9 mouse cellular contexts compared by ENCODE assay signal in the genomic region with DNA sequence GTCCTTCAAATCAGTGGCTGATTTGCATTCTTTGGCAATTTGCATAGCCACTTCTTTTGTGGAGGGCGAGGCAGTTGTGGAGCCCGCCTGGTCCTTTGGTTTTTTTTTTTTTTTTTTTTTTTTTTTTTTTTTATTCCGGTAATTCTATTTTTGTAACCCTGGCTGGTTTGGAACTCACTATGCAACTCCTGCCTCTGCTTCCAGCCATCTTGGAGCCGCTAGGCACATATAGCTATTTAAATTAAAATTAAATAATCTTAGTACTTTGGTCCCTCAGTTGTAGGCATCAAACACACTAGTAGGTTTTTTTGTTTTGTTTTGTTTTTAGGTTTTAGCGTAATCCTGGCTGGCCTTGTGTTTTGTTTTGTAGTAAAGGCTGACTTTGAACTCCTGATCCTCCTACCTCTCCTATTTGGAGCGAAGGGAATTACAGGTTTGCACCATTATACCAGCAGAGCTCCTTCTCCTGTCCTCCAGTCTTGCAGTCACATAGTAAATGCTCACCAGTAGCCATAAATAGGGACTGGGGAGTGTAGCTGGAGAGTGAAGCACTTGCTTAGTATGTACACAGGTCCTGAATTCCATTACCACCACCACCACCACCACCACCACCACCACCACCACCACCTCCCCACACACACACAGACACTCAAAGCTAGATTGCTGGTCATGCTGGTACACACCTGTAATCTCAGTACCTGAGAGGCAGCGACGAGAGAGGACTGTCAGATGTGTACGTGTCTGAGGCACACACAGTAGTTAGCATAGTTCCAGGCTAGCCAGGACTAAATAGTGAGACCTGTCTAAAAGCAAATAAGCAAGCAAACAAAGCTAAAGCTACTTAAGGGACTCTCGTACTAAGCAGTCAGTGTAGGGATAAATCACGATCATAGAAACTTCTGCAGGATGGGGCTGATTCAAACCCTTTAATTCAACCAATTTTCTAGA. TPM values are rescaled to one million over a fixed set of nuclear protein-coding genes. Genes with fewer than 3 reads are reported as not detected.
DNase-seq lines count a peak whose midpoint lies in the region; ATAC-seq and TF ChIP-seq lines count a peak whose summit lies in the region.
"Had no signal": no experiment of that assay in that cellular context is flagged by ENCODE, and none has a peak within 500 bp of the region (broad histone marks: within the 10 kb centered on the region; RNA-seq: fewer than 3 reads in every experiment).

No protein-coding gene starts in this region.

- DNase-seq in heart, postnatal 14 days = no peak
- DNase-seq in ZHBTc4 (ENCODE audit: low read depth, low spot score) = peak; percentile 58
- DNase-seq in ovary, postnatal 10 days (ENCODE audit: low spot score) = no peak
- DNase-seq in thymus, adult 2 months = no peak
- DNase-seq in spleen, adult 12 weeks (ENCODE audit: low spot score) = no peak
- DNase-seq: cerebellum, adult 9-10 months had no signal

- no peak for TF ChIP-seq CTCF in thymus, adult 2 months (IDR thresholded peaks at IDR 0.05; ENCODE audit: borderline replicate concordance, control insufficient read depth, extremely low read depth, insufficient read depth, low read length, poor library complexity)

- peaks cover 11% of the 10 kb centered on the region for H3K4me1 ChIP-seq in heart, embryonic 16.5 days (ENCODE audit: control insufficient read depth, insufficient read depth, low read length)
- H3K4me1 ChIP-seq in hindbrain, embryonic 12.5 days = peaks cover 22% of the 10 kb centered on the region
- peaks cover 24% of the 10 kb centered on the region for H3K4me1 ChIP-seq in midbrain, embryonic 12.5 days
- no peaks in the 10 kb centered on the region for H3K4me1 ChIP-seq in thymus, adult 2 months (replicated peaks; ENCODE audit: control insufficient read depth, insufficient read depth, low read length)

- no peaks in the 10 kb centered on the region for H3K27me3 ChIP-seq in heart, embryonic 16.5 days (ENCODE audit: control insufficient read depth, insufficient read depth, low read length)
- no peaks in the 10 kb centered on the region for H3K27me3 ChIP-seq in hindbrain, embryonic 12.5 days
- no peaks in the 10 kb centered on the region for H3K27me3 ChIP-seq in midbrain, embryonic 12.5 days
- no peaks in the 10 kb centered on the region for H3K27me3 ChIP-seq in thymus, adult 2 months (ENCODE audit: control insufficient read depth, insufficient read depth, low read length)

- peaks cover 6% of the 10 kb centered on the region; the same call in 1 of the 2 replicates for H3K9me3 ChIP-seq in heart, embryonic 16.5 days (replicated peaks; ENCODE audit: control insufficient read depth, low read length)
- no peaks in the 10 kb centered on the region for H3K9me3 ChIP-seq in hindbrain, embryonic 12.5 days (replicated peaks)
- no peaks in the 10 kb centered on the region for H3K9me3 ChIP-seq in midbrain, embryonic 12.5 days

- TF ChIP-seq POLR2A in thymus, adult 2 months (IDR thresholded peaks at IDR 0.05; ENCODE audit: control insufficient read depth, extremely low read depth, insufficient read depth, low read length, poor library complexity) = no peak

- peak overlapping the region; percentile 51 for H3K27ac ChIP-seq in heart, embryonic 16.5 days (ENCODE audit: low read length)
- H3K27ac ChIP-seq in hindbrain, embryonic 12.5 days = peak overlapping the region; percentile 95
- peak overlapping the region; percentile 98 for H3K27ac ChIP-seq in midbrain, embryonic 12.5 days (replicated peaks)
- no peak overlapping the region for H3K27ac ChIP-seq in thymus, adult 2 months (ENCODE audit: control insufficient read depth, insufficient read depth, low read length)

- no peaks in the 10 kb centered on the region for H3K36me3 ChIP-seq in heart, embryonic 16.5 days (ENCODE audit: control insufficient read depth, insufficient read depth)
- no peaks in the 10 kb centered on the region for H3K36me3 ChIP-seq in hindbrain, embryonic 12.5 days
- H3K36me3 ChIP-seq in midbrain, embryonic 12.5 days = no peaks in the 10 kb centered on the region
- no peaks in the 10 kb centered on the region for H3K36me3 ChIP-seq in thymus, adult 2 months (ENCODE audit: control insufficient read depth, insufficient read depth, low read length)

- no peak for ATAC-seq in heart, embryonic 16.5 days (replicated peaks; ENCODE audit: extremely low read depth, insufficient read depth, low FRiP score)
- ATAC-seq in hindbrain, embryonic 12.5 days (ENCODE audit: low FRiP score) = no peak
- no peak for ATAC-seq in midbrain, embryonic 12.5 days (ENCODE audit: low FRiP score, low read depth)

- H3K9ac ChIP-seq in heart, embryonic 16.5 days (ENCODE audit: low read length) = peak overlapping the region; percentile 82
- H3K9ac ChIP-seq in hindbrain, embryonic 12.5 days = peak overlapping the region; percentile 66
- H3K9ac ChIP-seq in midbrain, embryonic 12.5 days (replicated peaks) = peak overlapping the region; percentile 63

- intact Hi-C loops in heart, postnatal 14 days (cut with DNase I) = no loop called here

- H3K4me2 ChIP-seq in heart, embryonic 16.5 days (ENCODE audit: low read depth, low read length) = peak overlapping the region; percentile 70
- peak overlapping the region; percentile 60 for H3K4me2 ChIP-seq in hindbrain, embryonic 12.5 days (replicated peaks)
- H3K4me2 ChIP-seq in midbrain, embryonic 12.5 days (replicated peaks) = peak overlapping the region; percentile 58

- WGBS in heart, embryonic 16.5 days = 53% methylated on average over 11 of the region's 11 CpGs
- 28% methylated on average over 11 of the region's 11 CpGs for WGBS in hindbrain, embryonic 12.5 days
- 21% methylated on average over 11 of the region's 11 CpGs for WGBS in midbrain, embryonic 12.5 days
- WGBS in thymus, adult 2 months = 87% methylated on average over 11 of the region's 11 CpGs

- H3K4me3 ChIP-seq in heart, embryonic 16.5 days (ENCODE audit: low read length) = peak overlapping the region; percentile 49
- H3K4me3 ChIP-seq in hindbrain, embryonic 12.5 days = peak overlapping the region; percentile 36
- H3K4me3 ChIP-seq in midbrain, embryonic 12.5 days = peak overlapping the region; percentile 37
- no peak overlapping the region for H3K4me3 ChIP-seq in thymus, adult 2 months (ENCODE audit: control insufficient read depth, insufficient read depth, low read length)

RNA-seq across cellular contexts. Expression of a gene that starts 9.1 kb away (rescaled TPM):
- 28.5 and 29.7 TPM in 2 replicates for polyA plus RNA-seq in heart, embryonic 16.5 days (2015; fragmentation: Nextera tagmentation; extraction: Ambion mirVana)
- total RNA-seq in heart, postnatal 14 days (2021) = 10 to 100 TPM; 21.4 to 21.7 TPM
- 68.0 and 77.3 TPM in 2 replicates for polyA plus RNA-seq in hindbrain, embryonic 12.5 days (2016; fragmentation: Nextera tagmentation; extraction: Ambion mirVana)
- polyA plus RNA-seq in midbrain, embryonic 12.5 days (2016; fragmentation: Nextera tagmentation; extraction: Ambion mirVana) = 91.8 and 94.9 TPM in 2 replicates
- polyA plus RNA-seq in thymus, adult 2 months (2012; rRNA removed) = 27.6 and 30.1 TPM in 2 replicates

RNA-seq across cellular contexts. Expression of a gene that starts 19.3 kb away (rescaled TPM):
- polyA plus RNA-seq in heart, embryonic 16.5 days (2015; fragmentation: Nextera tagmentation; extraction: Ambion mirVana) = 57.8 and 61.8 TPM in 2 replicates
- total RNA-seq in heart, postnatal 14 days (2021) = 10 to 100 TPM; 91.4 to 98.7 TPM
- polyA plus RNA-seq in hindbrain, embryonic 12.5 days (2016; fragmentation: Nextera tagmentation; extraction: Ambion mirVana) = 8.9 and 9.7 TPM in 2 replicates
- polyA plus RNA-seq in midbrain, embryonic 12.5 days (2016; fragmentation: Nextera tagmentation; extraction: Ambion mirVana) = 7.1 and 8.6 TPM in 2 replicates
- 5.8 and 9.6 TPM in 2 replicates for polyA plus RNA-seq in thymus, adult 2 months (2012; rRNA removed)

RNA-seq across cellular contexts. Expression of a gene that starts 54.4 kb away (rescaled TPM):
- polyA plus RNA-seq in heart, embryonic 16.5 days (2015; fragmentation: Nextera tagmentation; extraction: Ambion mirVana) = 15.4 and 20.0 TPM in 2 replicates
- total RNA-seq in heart, postnatal 14 days (2021) = 10 to 100 TPM; 19.0 to 19.2 TPM
- polyA plus RNA-seq in hindbrain, embryonic 12.5 days (2016; fragmentation: Nextera tagmentation; extraction: Ambion mirVana) = 13.7 and 16.3 TPM in 2 replicates
- polyA plus RNA-seq in midbrain, embryonic 12.5 days (2016; fragmentation: Nextera tagmentation; extraction: Ambion mirVana) = 14.3 and 15.4 TPM in 2 replicates
- 14.2 and 16.3 TPM in 2 replicates for polyA plus RNA-seq in thymus, adult 2 months (2012; rRNA removed)
